In genomic region chr2:145785758-145786617, GRCm38 (mm10) we compare ENCODE assay signal across 8 mouse cellular contexts.
DNase-seq lines count a peak whose midpoint lies in the region; ATAC-seq lines count a peak whose summit lies in the region.

No protein-coding gene starts in this region.

- intact Hi-C loops in heart, postnatal 10 days (cut with DNase I) = no loop called here

- peak overlapping the region; percentile 50 for H3K4me2 ChIP-seq in forebrain, embryonic 11.5 days (ENCODE audit: low read depth, low read length, severe bottlenecking)
- peak overlapping the region; percentile 68 for H3K4me2 ChIP-seq in lung, embryonic 16.5 days (ENCODE audit: low read depth, low read length)

- H3K27me3 ChIP-seq in forebrain, embryonic 11.5 days (ENCODE audit: control insufficient read depth, insufficient read depth, low read length) = no peaks in the 10 kb centered on the region
- no peaks in the 10 kb centered on the region for H3K27me3 ChIP-seq in lung, embryonic 16.5 days (ENCODE audit: control insufficient read depth, insufficient read depth, low read depth, low read length)

- ATAC-seq in forebrain, embryonic 11.5 days (replicated peaks; ENCODE audit: low FRiP score) = peak; percentile 65
- peak; percentile 82 for ATAC-seq in lung, embryonic 16.5 days (ENCODE audit: low read depth)

- H3K36me3 ChIP-seq in forebrain, embryonic 11.5 days (ENCODE audit: control insufficient read depth, insufficient read depth, low read length) = no peaks in the 10 kb centered on the region
- H3K36me3 ChIP-seq in lung, embryonic 16.5 days (ENCODE audit: control insufficient read depth, insufficient read depth, low read length) = no peaks in the 10 kb centered on the region

- 0% methylated on average over 18 of the region's 18 CpGs for WGBS in forebrain, embryonic 11.5 days
- WGBS in lung, embryonic 16.5 days = 2% methylated on average over 18 of the region's 18 CpGs

- H3K27ac ChIP-seq in forebrain, embryonic 11.5 days (ENCODE audit: low read depth, low read length) = peak overlapping the region; percentile 39; the same call in 1 of the 2 replicates
- peak overlapping the region; percentile 93 for H3K27ac ChIP-seq in lung, embryonic 16.5 days (ENCODE audit: low read length)

- peak overlapping the region; percentile 37 for H3K9ac ChIP-seq in forebrain, embryonic 11.5 days (ENCODE audit: low read length)
- peak overlapping the region; percentile 71 for H3K9ac ChIP-seq in lung, embryonic 16.5 days (ENCODE audit: low read length)

- peak overlapping the region; percentile 24 for H3K4me3 ChIP-seq in forebrain, embryonic 11.5 days (ENCODE audit: low read depth, low read length)
- H3K4me3 ChIP-seq in lung, embryonic 16.5 days (ENCODE audit: low read length) = peak overlapping the region; percentile 48

- peak; percentile 36 for DNase-seq in 3134 (ENCODE audit: extremely low read depth, insufficient read length, low spot score)
- peak; percentile 37 for DNase-seq in adrenal gland, adult 8-10 months
- peak; percentile 67 for DNase-seq in forebrain, embryonic 11.5 days (ENCODE audit: low spot score)
- DNase-seq in heart, postnatal 10 days = peak; percentile 64 to 68
- peak; percentile 84 to 93 for DNase-seq in kidney, postnatal 25 days
- DNase-seq in ovary, postnatal 36 days (ENCODE audit: low spot score) = peak; percentile 51
- DNase-seq in thymus, postnatal 0 days (ENCODE audit: low spot score) = no peak

- no peaks in the 10 kb centered on the region for H3K9me3 ChIP-seq in forebrain, embryonic 11.5 days (ENCODE audit: control insufficient read depth, low read length)
- H3K9me3 ChIP-seq in lung, embryonic 16.5 days (ENCODE audit: control insufficient read depth, low read length) = no peaks in the 10 kb centered on the region

- peaks cover 12% of the 10 kb centered on the region; the same call in 1 of the 2 replicates for H3K4me1 ChIP-seq in forebrain, embryonic 11.5 days (replicated peaks; ENCODE audit: control insufficient read depth, insufficient read depth, low read length)
- H3K4me1 ChIP-seq in lung, embryonic 16.5 days (replicated peaks; ENCODE audit: control insufficient read depth, insufficient read depth, low read length) = peaks cover 36% of the 10 kb centered on the region
